Mouse (Mus musculus): ENCODE measurements around the gene Cdkn1c.

- TF ChIP-seq CTCF (conservative IDR thresholded peaks at IDR 0.05; ENCODE audit: low read length) (no peak), POU5F1 (IDR thresholded peaks at IDR 0.05; ENCODE audit: borderline replicate concordance, low read length) (no peak)
Measured at GRCm38 (mm10) chr7:143416406-143416805, 44.4 kb downstream of the Cdkn1c start.

All from E14TG2a.4 (cell line).